Comparison of ENCODE assay signal across 9 mouse cellular contexts in genomic region chr8:104090993-104091900, GRCm38 (mm10). TPM values are rescaled to one million over a fixed set of nuclear protein-coding genes. Genes with fewer than 3 reads are reported as not detected.
DNase-seq lines count a peak whose midpoint lies in the region; ATAC-seq lines count a peak whose summit lies in the region.
"Not testable (repeated sequence)": the region's sequence is repeated elsewhere in the genome, so short reads cannot be mapped to it uniquely, and the experiment has no call there.
"Had no signal": no experiment of that assay in that cellular context is flagged by ENCODE, and none has a peak within 500 bp of the region (broad histone marks: within the 10 kb centered on the region; RNA-seq: fewer than 3 reads in every experiment).

No protein-coding gene starts in this region.

- H3K27me3 ChIP-seq in forebrain, embryonic 12.5 days; kidney, embryonic 15.5 days: not testable (repeated sequence)

- H3K4me2 ChIP-seq in forebrain, embryonic 12.5 days, result peak overlapping the region; percentile 38
- H3K4me2 ChIP-seq in kidney, embryonic 15.5 days, result peak overlapping the region; percentile 54

- not testable (repeated sequence) for H3K36me3 ChIP-seq in forebrain, embryonic 12.5 days (replicated peaks); kidney, embryonic 15.5 days

- ATAC-seq in forebrain, embryonic 12.5 days (ENCODE audit: low FRiP score), result not testable (repeated sequence)
- ATAC-seq in hematopoietic stem cell, adult 5-6 weeks (replicated peaks in 1 of 2; ENCODE audit: insufficient read depth in 1 of 2, low FRiP score in 2 of 2, low TSS enrichment in 1 of 2, low read depth in 1 of 2, poor library complexity in 2 of 2, severe bottlenecking in 2 of 2), result peak; percentile 57 to 62
- ATAC-seq in kidney, embryonic 15.5 days (replicated peaks; ENCODE audit: low FRiP score), result 0 out of 2 replicates have a peak, but pooled peaks have one; percentile 57

- not testable (repeated sequence) for H3K27ac ChIP-seq in forebrain, embryonic 12.5 days
- peak overlapping the region; percentile 60; the same call in 1 of the 2 replicates for H3K27ac ChIP-seq in kidney, embryonic 15.5 days

- H3K9ac ChIP-seq in forebrain, embryonic 12.5 days; kidney, embryonic 15.5 days: not testable (repeated sequence)

- peak; percentile 25 to 30 for DNase-seq in B cell, adult 2 months
- DNase-seq in cerebellum, postnatal 10 days, result peak; percentile 46 to 54
- peak; percentile 15 for DNase-seq in liver
- DNase-seq in mesoderm, embryonic 11.5 days (ENCODE audit: low read depth, low spot score), result peak; percentile 61
- DNase-seq in retina, postnatal 1 day, result peak; percentile 67

- not testable (repeated sequence) for H3K4me3 ChIP-seq in forebrain, embryonic 12.5 days (replicated peaks)
- H3K4me3 ChIP-seq in kidney, embryonic 15.5 days (replicated peaks), result peak overlapping the region; percentile 23; the same call in 1 of the 2 replicates

- not testable (repeated sequence) for H3K9me3 ChIP-seq in forebrain, embryonic 12.5 days; kidney, embryonic 15.5 days (replicated peaks)

- H3K4me1 ChIP-seq in forebrain, embryonic 12.5 days, result not testable (repeated sequence)
- peaks cover 16% of the 10 kb centered on the region for H3K4me1 ChIP-seq in kidney, embryonic 15.5 days

- 10% methylated on average over 20 of the region's 24 CpGs for WGBS in forebrain, embryonic 12.5 days
- 11% methylated on average over 24 of the region's 24 CpGs for WGBS in kidney, embryonic 15.5 days

RNA-seq across cellular contexts. Expression of gene Cdh5, which starts 10.2 kb away (rescaled TPM):
- 10.0 and 10.9 TPM in 2 replicates for polyA plus RNA-seq in forebrain, embryonic 12.5 days (2016; fragmentation: Nextera tagmentation; extraction: Ambion mirVana)
- not detected in 2 replicates for total RNA-seq in hematopoietic stem cell, adult 5-6 weeks (2017)
- polyA plus RNA-seq in kidney, embryonic 15.5 days (2015; fragmentation: Nextera tagmentation; extraction: Ambion mirVana), result 35.9 and 38.3 TPM in 2 replicates
- polyA plus RNA-seq: CD4-positive, CD25-positive, alpha-beta regulatory T cell, adult 4 months had no signal

Comparison
In these comparisons a context has a peak if more than half of its experiments do, and no peak if none do; other contexts are left out.
1. DNase-seq: peak in every context shown above with its lines; median percentile 67 in retina, postnatal 1 day; 61 in mesoderm, embryonic 11.5 days; 50 in cerebellum, postnatal 10 days; 28 in B cell, adult 2 months; 15 in liver.